Mouse (Mus musculus) heart, embryonic 14.5 days (tissue): Measurements from ENCODE around the gene Cep55. TPM values are rescaled to one million over a fixed set of nuclear protein-coding genes. Genes with fewer than 3 reads are reported as not detected.
A peak's percentile ranks its signal among the peaks of the same experiment; 100 is the strongest.

Experiments used
- ATAC-seq: fragments of 200-750 bp; cut with Nextera tagmentation; 2 replicates; pipeline ENCODE4 v1.8.0; 2017; ENCODE audit warnings: low read depth, moderate TSS enrichment; ENCODE audit not compliant: insufficient number of reproducible peaks, insufficient read depth, low FRiP score
- H3K27ac ChIP-seq, 2 experiments: fragments of 200-500 bp in 1 of 2; fragments of 300-500 bp in 1 of 2; sonication (generic) in 1 of 2; replicated peaks in 1 of 2; 2 replicates each; pipeline ENCODE4 v1.5.1; 2012 to 2014; ENCODE audit warnings: low read depth in 2 of 2, low read length in 2 of 2, control low read depth in 1 of 2, mild to moderate bottlenecking in 1 of 2, mixed read lengths in 1 of 2; ENCODE audit not compliant: control insufficient read depth in 1 of 2, insufficient read depth in 1 of 2
- H3K27me3 ChIP-seq: fragments of 300-500 bp; sonication (generic); 2 replicates; pipeline ENCODE4 v1.6.1; 2014; ENCODE audit warnings: mild to moderate bottlenecking, low read length, control low read depth; ENCODE audit not compliant: control insufficient read depth, insufficient read depth
- H3K36me3 ChIP-seq: fragments of 300-500 bp; sonication (generic); 2 replicates; pipeline ENCODE4 v1.6.1; 2014; ENCODE audit warnings: mild to moderate bottlenecking, control low read depth, low read length, mixed read lengths; ENCODE audit not compliant: control insufficient read depth, insufficient read depth
- H3K4me1 ChIP-seq, 2 experiments: fragments of 200-500 bp in 1 of 2; fragments of 300-500 bp in 1 of 2; sonication (generic) in 1 of 2; 2 replicates each; pipeline ENCODE4 v1.6.1; 2012 to 2014; ENCODE audit warnings: low read length in 2 of 2, control low read depth in 1 of 2, mixed read lengths in 1 of 2; ENCODE audit not compliant: control insufficient read depth in 2 of 2, insufficient read depth in 2 of 2
- H3K4me2 ChIP-seq: fragments of 300-500 bp; sonication (generic); 2 replicates; pipeline ENCODE4 v1.6.1; 2014; ENCODE audit warnings: mild to moderate bottlenecking, low read length
- H3K4me3 ChIP-seq, 2 experiments: fragments of 200-500 bp in 1 of 2; fragments of 300-500 bp in 1 of 2; sonication (generic) in 1 of 2; 2 replicates each; pipeline ENCODE4 v1.5.1; 2012 to 2014; ENCODE audit warnings: low read length in 2 of 2, mild to moderate bottlenecking in 2 of 2, control low read depth in 1 of 2, low read depth in 1 of 2, moderate library complexity in 1 of 2; ENCODE audit not compliant: control insufficient read depth in 1 of 2, insufficient read depth in 1 of 2
- H3K9ac ChIP-seq: fragments of 300-500 bp; sonication (generic); 2 replicates; pipeline ENCODE4 v1.6.1; 2014; ENCODE audit warnings: mild to moderate bottlenecking, low read length
- H3K9me3 ChIP-seq: fragments of 300-500 bp; sonication (generic); 2 replicates; pipeline ENCODE4 v1.6.1; 2016; ENCODE audit warnings: low read length, control low read depth; ENCODE audit not compliant: control insufficient read depth
- WGBS: fragments of 180-500 bp; shearing (Covaris S2); extraction: QIAGEN DNeasy Blood & Tissue Kit; methylation state at CpG from one replicate; pipeline ENCODE4 v1.1.7; 2014; 5-methylcytosine and 5-hydroxymethylcytosine counted together
- polyA plus RNA-seq: library from polyadenylated mRNA; unstranded; fragments of >200 nt; fragmentation: Nextera tagmentation; extraction: Ambion mirVana; gene quantifications from 2 replicates; pipeline ENCODE4 v1.2.1, GENCODE M21; 2014

The Cep55 gene
- polyA plus RNA-seq, 1 experiment from 2014 or later = 28.4 TPM

GRCm38 (mm10) chr19:38043281-38043981 is 11.4 kb upstream of the Cep55 start, which contains the start of gene Myof:
TSS of gene Myof (minus strand) at chr19:38043577.
- peak; percentile 62 for ATAC-seq
- under 1% methylated on average over 28 of the region's 28 CpGs for WGBS

GRCm38 (mm10) chr19:38045198-38045597 is 9.6 kb upstream of the Cep55 start:
- no peak overlapping the region for H3K27ac ChIP-seq
- ATAC-seq = no peak
- no peaks in the 10 kb centered on the region for H3K9me3 ChIP-seq
- no peak overlapping the region for H3K4me2 ChIP-seq
- peaks cover 4 to 8% of the 10 kb centered on the region in 2 experiments; a peak in 3 of 4 replicates for H3K4me1 ChIP-seq
- 89% methylated on average over 3 of the region's 3 CpGs for WGBS
- no peak overlapping the region for H3K4me3 ChIP-seq
- no peak overlapping the region for H3K9ac ChIP-seq
- H3K36me3 ChIP-seq = no peaks in the 10 kb centered on the region
- H3K27me3 ChIP-seq = 0 out of 2 replicates have a peak, but pooled peaks cover 3% of the 10 kb centered on the region

More at GRCm38 (mm10) chr19:38043281-38043981, 11.4 kb upstream of the Cep55 start, which contains the start of gene Myof:
- peak within 1 kb of the TSS; percentile 75 for H3K4me2 ChIP-seq
- H3K4me3 ChIP-seq = peak within 1 kb of the TSS; percentile 48 to 52
- no peaks in the 10 kb centered on the region for H3K36me3 ChIP-seq
- H3K9ac ChIP-seq = peak within 1 kb of the TSS; percentile 65
- peaks cover 4 to 8% of the 10 kb centered on the region in 2 experiments; a peak in 3 of 4 replicates for H3K4me1 ChIP-seq
- 0 out of 2 replicates have a peak, but pooled peaks cover 3% of the 10 kb centered on the region for H3K27me3 ChIP-seq
- peak within 1 kb of the TSS; percentile 69 to 72 for H3K27ac ChIP-seq
- H3K9me3 ChIP-seq = no peaks in the 10 kb centered on the region

GRCm38 (mm10) chr19:38049686-38050085 is 5.1 kb upstream of the Cep55 start:
- Histone ChIP-seq H3K27ac (no peak overlapping the region), H3K4me3 (no peak overlapping the region), H3K36me3 (no peaks in the 10 kb centered on the region), H3K4me1 (peaks cover 0 to 5% of the 10 kb centered on the region in 2 experiments; a peak in 2 of 4 replicates), H3K9ac (no peak overlapping the region), H3K27me3 (no peaks in the 10 kb centered on the region), H3K9me3 (no peaks in the 10 kb centered on the region), H3K4me2 (no peak overlapping the region)
- ATAC-seq = no peak
- 83% methylated on average over 1 of the region's 1 CpGs for WGBS

- Histone ChIP-seq H3K9me3 (no peaks in the 10 kb centered on the region), H3K36me3 (peaks cover 18% of the 10 kb centered on the region), H3K4me2 (peak overlapping the region; percentile 72), H3K9ac (peak overlapping the region; percentile 60), H3K27me3 (no peaks in the 10 kb centered on the region), H3K4me3 (peak overlapping the region in 1 of 2 experiments; percentile 89; a peak in 3 of 4 replicates), H3K27ac (0 out of 4 replicates have a peak overlapping the region, but pooled peaks of 1 of the 2 experiments have one; percentile 30), H3K4me1 (peaks cover 0 to 18% of the 10 kb centered on the region in 2 experiments)
- ATAC-seq = no peak
- WGBS = 23% methylated on average over 8 of the region's 8 CpGs
These were observed 1.4 kb upstream of the Cep55 start for GRCm38 (mm10) chr19:38053227-38054041.

DNA sequence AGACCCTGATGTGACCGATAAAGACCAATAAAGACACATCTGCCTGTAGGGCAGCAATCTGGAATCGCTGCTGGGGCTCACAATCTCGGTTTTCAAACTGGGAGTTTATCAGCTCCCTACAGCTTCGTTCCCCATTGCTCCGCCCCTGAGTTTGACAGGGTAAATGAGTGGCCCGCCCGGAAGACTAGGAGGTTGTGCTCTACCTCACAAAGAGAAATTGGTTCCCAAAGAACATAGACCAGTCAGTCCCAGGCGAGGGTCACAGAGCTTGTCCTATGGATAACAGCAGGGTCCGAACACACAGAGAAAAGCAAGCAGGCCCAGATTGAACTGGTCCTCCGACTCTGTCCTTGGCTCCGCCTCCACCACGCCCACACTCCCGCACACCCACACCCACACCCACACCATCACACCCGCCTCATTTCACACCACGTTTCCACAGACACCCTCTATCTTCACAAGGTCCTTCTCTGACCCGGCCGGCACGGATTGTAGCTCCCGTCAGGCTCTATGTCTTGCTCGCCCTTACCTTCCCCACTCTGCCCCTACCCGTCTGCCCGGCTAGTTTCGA is 577 bp upstream of the Cep55 start:
- no peaks in the 10 kb centered on the region for H3K9me3 ChIP-seq
- peaks cover 25% of the 10 kb centered on the region for H3K36me3 ChIP-seq
- no peaks in the 10 kb centered on the region for H3K27me3 ChIP-seq
- peaks cover 0 to 18% of the 10 kb centered on the region in 2 experiments for H3K4me1 ChIP-seq
- peak overlapping the region; percentile 60 for H3K9ac ChIP-seq
- peak overlapping the region; percentile 72 for H3K4me2 ChIP-seq
- peak overlapping the region; percentile 9 to 30; a peak in 1 of 4 replicates for H3K27ac ChIP-seq
- ATAC-seq = peak; percentile 86
- peak overlapping the region; percentile 81 to 89 for H3K4me3 ChIP-seq
- WGBS = under 1% methylated on average over 23 of the region's 23 CpGs

DNA sequence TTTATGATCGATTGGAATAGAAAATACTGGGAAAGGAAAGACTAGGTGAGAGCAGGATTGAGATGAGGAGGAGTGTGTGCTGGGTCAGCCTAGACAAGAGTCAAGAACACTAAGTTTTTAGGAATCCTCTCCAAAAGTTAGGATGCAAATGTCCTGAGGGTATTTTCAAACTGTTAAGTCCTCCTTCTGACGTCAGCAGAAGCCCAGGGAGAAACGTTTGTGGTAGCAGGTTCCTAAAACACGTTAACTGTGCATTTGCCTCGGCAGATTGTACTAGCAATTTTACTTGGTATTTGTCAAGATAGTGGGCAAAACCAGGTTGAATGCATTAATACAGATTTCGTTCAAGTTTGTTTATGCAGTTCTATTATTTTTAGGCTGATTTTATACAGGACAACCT is 987 bp downstream of the Cep55 start:
- ATAC-seq = no peak
- peaks cover 40% of the 10 kb centered on the region for H3K36me3 ChIP-seq
- 18% methylated on average over 6 of the region's 6 CpGs for whole genome bisulfite sequencing
- peak overlapping the region; percentile 84 for H3K4me2 ChIP-seq
- H3K27me3 ChIP-seq = no peaks in the 10 kb centered on the region
- peak overlapping the region; percentile 86 for H3K9ac ChIP-seq
- no peak overlapping the region for H3K27ac ChIP-seq
- H3K4me3 ChIP-seq = peak overlapping the region; percentile 36 to 89; a peak in 3 of 4 replicates
- no peaks in the 10 kb centered on the region for H3K9me3 ChIP-seq
- H3K4me1 ChIP-seq = peaks cover 0 to 18% of the 10 kb centered on the region in 2 experiments

DNA sequence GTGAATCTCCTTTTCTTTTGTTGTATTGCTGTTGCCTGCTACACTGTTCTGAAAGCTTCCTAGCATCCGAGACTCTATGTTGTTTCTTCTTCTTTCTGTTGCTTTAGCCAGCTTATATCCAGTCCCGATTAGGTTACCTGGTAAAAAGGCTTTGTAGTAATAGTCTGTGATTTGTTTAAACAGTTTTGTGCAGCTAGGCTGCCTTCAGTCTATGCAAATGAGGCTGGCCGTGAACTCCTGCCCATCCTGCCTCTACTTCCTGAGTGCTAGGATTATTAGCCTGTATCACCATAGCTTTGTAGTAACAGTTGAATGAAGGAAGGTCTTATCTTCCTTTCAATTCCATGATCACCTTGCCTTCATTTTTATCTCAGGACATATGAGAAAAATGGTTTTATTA is 1.5 kb downstream of the Cep55 start:
- Histone ChIP-seq H3K36me3 (peaks cover 45% of the 10 kb centered on the region), H3K4me1 (peaks cover 0 to 18% of the 10 kb centered on the region in 2 experiments), H3K4me3 (peak overlapping the region in 1 of 2 experiments; percentile 89; a peak in 2 of 4 replicates), H3K9me3 (no peaks in the 10 kb centered on the region), H3K27me3 (no peaks in the 10 kb centered on the region), H3K9ac (peak overlapping the region; percentile 86), H3K4me2 (peak overlapping the region; percentile 84), H3K27ac (no peak overlapping the region)
- 59% methylated on average over 3 of the region's 3 CpGs for WGBS
- ATAC-seq = no peak
